Mouse (Mus musculus) lung, adult 2 months (tissue): ENCODE data around the gene Gm42906. TPM values are rescaled to one million over a fixed set of nuclear protein-coding genes. Genes with fewer than 3 reads are reported as not detected.

Source experiments
- DNase-seq: peaks from one replicate; pipeline ENCODE4 v3.0.0; 2022
- H3K4me1 ChIP-seq: fragments of 200-500 bp; 2 replicates; pipeline ENCODE4 v1.6.1; 2011; ENCODE audit warnings: low read length; ENCODE audit not compliant: control insufficient read depth, insufficient read depth
- H3K4me3 ChIP-seq: fragments of 200-500 bp; replicated peaks from 2 replicates; pipeline ENCODE3; 2011; ENCODE audit warnings: low read depth, mild to moderate bottlenecking, control low read depth, low read length; ENCODE audit errors: extremely low read depth
- CTCF ChIP-seq: fragments of 200-500 bp; IDR thresholded peaks from 2 replicates; pipeline ENCODE4 v1.5.1; 2011; ENCODE audit warnings: mild to moderate bottlenecking, low read length, control low read depth; ENCODE audit not compliant: insufficient read depth
- POLR2A ChIP-seq: fragments of 200-500 bp; IDR thresholded peaks from 2 replicates; pipeline ENCODE4 v1.6.1; 2011; ENCODE audit warnings: low read depth, mild to moderate bottlenecking, control low read depth, low read length, borderline replicate concordance; ENCODE audit errors: extremely low read depth
- WGBS: fragments of 180-500 bp; shearing (Covaris S2); methylation state at CpG from one replicate; pipeline ENCODE4 v1.1.7; 2018; 5-methylcytosine and 5-hydroxymethylcytosine counted together
- polyA plus RNA-seq: library from polyadenylated mRNA; depleted of rRNA; stranded (reverse); fragments of >200 nt; gene quantifications from 2 replicates; pipeline ENCODE4 v1.2.3, GENCODE M21; 2012

The Gm42906 gene
- polyA plus RNA-seq, 1 experiment = not detected

GRCm38 (mm10) chr5:151074282-151074681 lies 353.7 kb downstream of the Gm42906 start:
- Histone ChIP-seq H3K4me1 (peaks cover 12% of the 10 kb centered on the region), H3K4me3 (no peak overlapping the region)
- DNase-seq = no peak
- WGBS = 60% methylated on average over 4 of the region's 4 CpGs
- TF ChIP-seq CTCF (no peak), POLR2A (no peak)

DNA sequence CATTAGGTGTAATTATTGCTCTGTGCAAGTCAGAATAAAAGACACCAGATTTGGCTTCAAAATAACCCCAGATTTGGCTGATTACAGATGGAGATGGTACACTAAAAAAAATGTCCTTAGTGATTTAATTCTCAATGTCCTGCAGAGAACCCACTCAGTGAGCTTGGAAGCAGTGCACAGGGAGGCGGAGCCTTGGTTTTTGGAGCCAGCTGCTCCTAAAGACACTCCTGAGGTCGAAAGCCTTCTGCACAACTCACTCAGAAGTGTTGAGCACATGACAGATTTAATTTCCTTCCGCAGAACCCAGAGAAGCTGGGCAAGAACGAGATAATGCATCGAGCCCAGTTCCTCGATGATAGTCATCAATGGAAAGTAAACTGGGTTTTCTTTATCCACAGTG lies 356.5 kb downstream of the Gm42906 start:
- Histone ChIP-seq H3K4me3 (no peak overlapping the region), H3K4me1 (peaks cover 7% of the 10 kb centered on the region)
- TF ChIP-seq POLR2A = no peak
- TF ChIP-seq CTCF = no peak
- 39% methylated on average over 6 of the region's 6 CpGs for WGBS
- DNase-seq = peak; percentile 6

GRCm38 (mm10) chr5:151070896-151071295 lies 357.1 kb downstream of the Gm42906 start:
- 66% methylated on average over 6 of the region's 6 CpGs for WGBS
- Histone ChIP-seq H3K4me3 (no peak overlapping the region), H3K4me1 (peaks cover 8% of the 10 kb centered on the region)
- peak; percentile 2 for DNase-seq
- TF ChIP-seq POLR2A (no peak), CTCF (no peak)

DNA sequence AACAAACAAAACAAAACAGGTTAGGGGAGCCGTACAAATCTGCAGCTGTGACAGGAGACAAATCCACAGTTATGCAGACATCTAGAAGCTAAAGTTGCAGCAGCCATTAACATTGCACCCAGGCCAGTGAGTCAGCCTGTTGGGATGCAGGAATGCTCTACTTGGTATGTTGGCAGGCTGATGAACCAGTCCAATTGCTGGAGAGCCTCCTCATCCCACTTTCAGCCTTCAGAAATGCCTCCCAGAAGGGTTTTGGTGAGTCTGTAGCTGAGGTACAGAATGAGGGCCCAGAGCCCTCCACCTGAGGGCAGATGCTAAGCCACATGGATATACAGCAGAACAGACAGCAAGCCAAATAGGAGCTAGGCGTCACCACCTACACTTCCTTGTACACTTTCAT lies 358.4 kb downstream of the Gm42906 start:
- peaks cover 17% of the 10 kb centered on the region for H3K4me1 ChIP-seq
- no peak overlapping the region for H3K4me3 ChIP-seq
- peak; percentile 23 for DNase-seq
- WGBS = 65% methylated on average over 2 of the region's 2 CpGs
- TF ChIP-seq POLR2A = no peak
- TF ChIP-seq CTCF = no peak

- DNase-seq = peak; percentile 2
- WGBS = 51% methylated on average over 5 of the region's 5 CpGs
- TF ChIP-seq CTCF (no peak), POLR2A (no peak)
- Histone ChIP-seq H3K4me1 (peaks cover 17% of the 10 kb centered on the region), H3K4me3 (no peak overlapping the region)
These were observed 361.9 kb downstream of the Gm42906 start for GRCm38 (mm10) chr5:151066016-151066415.

GRCm38 (mm10) chr5:151065228-151065627 lies 362.7 kb downstream of the Gm42906 start:
- Histone ChIP-seq H3K4me1 (peaks cover 20% of the 10 kb centered on the region), H3K4me3 (no peak overlapping the region)
- peak; percentile 2 for DNase-seq
- 37% methylated on average over 1 of the region's 1 CpGs for WGBS
- TF ChIP-seq CTCF = no peak
- TF ChIP-seq POLR2A = no peak

DNA sequence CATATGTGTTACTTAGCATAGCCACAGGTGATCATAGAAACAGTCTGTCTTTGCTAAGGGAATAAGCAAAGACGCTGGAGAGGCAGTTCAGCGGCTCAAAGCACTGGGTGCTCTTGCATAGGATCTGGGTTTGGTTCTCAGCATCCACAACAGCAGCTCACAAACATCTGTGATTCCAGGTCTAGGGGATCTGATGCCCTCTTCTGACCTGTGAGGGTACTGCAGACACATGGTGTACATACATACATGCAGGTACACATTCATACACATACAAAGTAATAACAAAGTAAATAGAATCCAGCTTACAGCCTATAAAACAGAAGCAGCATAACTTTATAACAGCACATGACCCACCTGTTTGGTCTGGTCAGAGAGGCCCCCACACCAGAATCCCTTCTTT lies 366.0 kb downstream of the Gm42906 start:
- H3K4me3 ChIP-seq = no peak overlapping the region
- TF ChIP-seq CTCF (no peak), POLR2A (no peak)
- H3K4me1 ChIP-seq = peaks cover 19% of the 10 kb centered on the region
- 99% methylated on average over 2 of the region's 2 CpGs for WGBS
- no peak for DNase-seq

- DNase-seq = no peak
- no peak for TF ChIP-seq POLR2A
- TF ChIP-seq CTCF = no peak
- no peak overlapping the region for H3K4me3 ChIP-seq
- H3K4me1 ChIP-seq = peaks cover 22% of the 10 kb centered on the region
- WGBS = 65% methylated on average over 12 of the region's 12 CpGs
These were observed 367.5 kb downstream of the Gm42906 start for GRCm38 (mm10) chr5:151060476-151060875.

DNA sequence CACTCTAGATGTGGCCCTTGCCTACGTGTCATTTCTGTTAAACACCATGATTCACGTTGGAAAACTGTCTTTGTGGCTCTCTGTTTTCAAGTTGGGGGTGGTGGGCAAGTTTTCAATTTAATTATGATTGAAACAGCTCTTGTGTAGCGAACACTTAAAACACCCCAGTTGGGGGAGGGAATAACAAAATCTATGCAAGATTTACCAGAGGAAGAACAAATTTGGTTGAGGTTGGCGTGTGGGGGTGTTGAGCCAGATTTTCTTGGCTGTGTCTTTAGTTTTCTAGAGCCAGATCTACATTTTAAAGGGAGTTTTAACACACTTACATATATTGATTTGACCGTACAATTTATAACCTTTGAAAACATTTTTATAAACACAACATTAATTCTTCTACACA lies 368.2 kb downstream of the Gm42906 start:
- 84% methylated on average over 5 of the region's 5 CpGs for WGBS
- DNase-seq = no peak
- TF ChIP-seq POLR2A (no peak), CTCF (no peak)
- Histone ChIP-seq H3K4me3 (no peak overlapping the region), H3K4me1 (peaks cover 19% of the 10 kb centered on the region)

DNA sequence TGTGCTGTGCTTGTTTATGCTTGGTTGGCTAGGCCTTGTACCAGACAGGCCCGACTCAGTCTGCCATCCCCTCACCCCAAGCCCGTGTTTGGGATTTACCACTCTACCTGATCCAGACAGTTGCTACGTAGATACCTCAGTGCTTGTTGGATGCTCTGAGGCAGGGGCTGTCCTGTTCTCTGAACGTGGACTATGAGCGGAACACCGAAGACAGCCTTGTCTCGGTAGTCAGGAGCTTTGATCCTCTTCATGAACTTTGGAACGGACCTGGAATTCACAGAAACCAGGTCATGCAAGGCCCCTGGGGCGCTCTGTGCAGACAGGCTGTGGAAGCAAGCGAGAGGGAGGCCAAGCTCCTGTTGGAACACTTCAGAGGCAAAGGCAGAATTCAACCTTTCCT lies 368.6 kb downstream of the Gm42906 start:
- WGBS = 82% methylated on average over 10 of the region's 10 CpGs
- Histone ChIP-seq H3K4me1 (peaks cover 21% of the 10 kb centered on the region), H3K4me3 (no peak overlapping the region)
- TF ChIP-seq POLR2A (no peak), CTCF (no peak)
- no peak for DNase-seq

- TF ChIP-seq CTCF = no peak
- 59% methylated on average over 5 of the region's 5 CpGs for WGBS
- Histone ChIP-seq H3K4me3 (no peak overlapping the region), H3K4me1 (peaks cover 28% of the 10 kb centered on the region)
- DNase-seq = no peak
These were observed 370.2 kb downstream of the Gm42906 start for GRCm38 (mm10) chr5:151057716-151058115.
